Mouse (Mus musculus): ENCODE data around the gene Mast4. TPM values are rescaled to one million over a fixed set of nuclear protein-coding genes. Genes with fewer than 3 reads are reported as not detected.
A peak's percentile ranks its signal among the peaks of the same experiment; 100 is the strongest.

Gene Mast4
- total and polyA plus RNA-seq, 3 experiments: 0.99 to 7.4 (median 6.1) TPM

- dilution Hi-C loops (cut with MboI; ENCODE audit: extremely low pct_ligation_motif_present, extremely low pct_unique_long_range_greater_than_20kb, low sequenced_read_pairs): no loop called here
- H3K4me3 ChIP-seq (replicated peaks in 1 of 3; ENCODE audit: low read depth in 2 of 3, low read length in 2 of 3, poor library complexity in 1 of 3): no peak overlapping the region
- H3K9ac ChIP-seq (ENCODE audit: insufficient read depth, low read depth): no peak overlapping the region
- H3K79me2 ChIP-seq (replicated peaks; ENCODE audit: control insufficient read depth, extremely low read depth, insufficient read depth, poor library complexity, severe bottlenecking): no peaks in the 10 kb centered on the region
- no peak overlapping the region for H3K27ac ChIP-seq (ENCODE audit: insufficient read depth, low read depth)
- H3K4me2 ChIP-seq (ENCODE audit: insufficient read depth, low read depth, poor library complexity, severe bottlenecking): no peak overlapping the region
- no peaks in the 10 kb centered on the region for H3K36me3 ChIP-seq (replicated peaks in 1 of 2; ENCODE audit: control insufficient read depth in 1 of 2, insufficient read depth in 1 of 2, low read length in 1 of 2)
- peak; percentile 17 for DNase-seq (ENCODE audit: extremely low read depth)
- in situ Hi-C loops (cut with MboI; ENCODE audit: low pct_ligation_motif_present, low pct_unique_long_range_greater_than_20kb, low sequenced_read_pairs): no loop called here
- no peaks in the 10 kb centered on the region for H3K27me3 ChIP-seq (replicated peaks)
- no peaks in the 10 kb centered on the region; a peak in 1 of 4 replicates for H3K4me1 ChIP-seq (ENCODE audit: control insufficient read depth in 1 of 2, insufficient read depth in 2 of 2)
- no peaks in the 10 kb centered on the region for H3K9me3 ChIP-seq (replicated peaks; ENCODE audit: low read length)
- TF ChIP-seq KAT2A (IDR thresholded peaks at IDR 0.05; ENCODE audit: insufficient replicate concordance, low read length): no peak
- TF ChIP-seq CTCF (conservative IDR thresholded peaks at IDR 0.05 in 1 of 2, IDR thresholded peaks at IDR 0.05 in 1 of 2; ENCODE audit: low read depth in 2 of 2, low read length in 2 of 2): peak in 1 of 2 experiments; percentile 47; a peak in 2 of 4 replicates
- TF ChIP-seq MYC (IDR thresholded peaks at IDR 0.05; ENCODE audit: low read depth, low read length): peak; percentile 83; the same call in 1 of the 2 replicates
- TF ChIP-seq TCF12 (IDR thresholded peaks at IDR 0.05; ENCODE audit: low read depth, low read length): no peak
- TF ChIP-seq EP300 (IDR thresholded peaks at IDR 0.05; ENCODE audit: low read length): no peak
- TF ChIP-seq RAD21 (IDR thresholded peaks at IDR 0.05; ENCODE audit: low read depth, low read length): peak; percentile 16
- peak; percentile 44 for TF ChIP-seq SMC3 (IDR thresholded peaks at IDR 0.05; ENCODE audit: low read depth, low read length)
- no peak for TF ChIP-seq USF1 (IDR thresholded peaks at IDR 0.05; ENCODE audit: low read depth, low read length)
Observed at GRCm38 (mm10) chr13:103196307-103196706, 138.0 kb downstream of the Mast4 start.

- Histone ChIP-seq H3K36me3 (replicated peaks in 1 of 2; ENCODE audit: control insufficient read depth in 1 of 2, insufficient read depth in 1 of 2, low read length in 1 of 2) (no peaks in the 10 kb centered on the region), H3K9me3 (replicated peaks; ENCODE audit: low read length) (no peaks in the 10 kb centered on the region), H3K9ac (ENCODE audit: insufficient read depth, low read depth) (no peak overlapping the region), H3K27me3 (replicated peaks) (no peaks in the 10 kb centered on the region), H3K4me2 (ENCODE audit: insufficient read depth, low read depth, poor library complexity, severe bottlenecking) (no peak overlapping the region), H3K79me2 (replicated peaks; ENCODE audit: control insufficient read depth, extremely low read depth, insufficient read depth, poor library complexity, severe bottlenecking) (no peaks in the 10 kb centered on the region), H3K27ac (ENCODE audit: insufficient read depth, low read depth) (no peak overlapping the region), H3K4me1 (ENCODE audit: control insufficient read depth in 1 of 2, insufficient read depth in 2 of 2) (no peaks in the 10 kb centered on the region; a peak in 1 of 4 replicates), H3K4me3 (replicated peaks in 1 of 3; ENCODE audit: low read depth in 2 of 3, low read length in 2 of 3, poor library complexity in 1 of 3) (no peak overlapping the region)
- DNase-seq (ENCODE audit: extremely low read depth): no peak
- dilution Hi-C loops (cut with MboI; ENCODE audit: extremely low pct_ligation_motif_present, extremely low pct_unique_long_range_greater_than_20kb, low sequenced_read_pairs) (no loop called here), in situ Hi-C loops (cut with MboI; ENCODE audit: low pct_ligation_motif_present, low pct_unique_long_range_greater_than_20kb, low sequenced_read_pairs) (no loop called here)
- TF ChIP-seq MAZ (IDR thresholded peaks at IDR 0.05; ENCODE audit: low read depth, low read length) (no peak), JUND (conservative IDR thresholded peaks at IDR 0.05; ENCODE audit: low read depth, low read length) (no peak), IRF4 (IDR thresholded peaks at IDR 0.05; ENCODE audit: low read depth, low read length) (no peak), USF2 (conservative IDR thresholded peaks at IDR 0.05; ENCODE audit: low read depth, low read length) (no peak)
Observed at GRCm38 (mm10) chr13:103195847-103196246, 138.4 kb downstream of the Mast4 start.

DNA sequence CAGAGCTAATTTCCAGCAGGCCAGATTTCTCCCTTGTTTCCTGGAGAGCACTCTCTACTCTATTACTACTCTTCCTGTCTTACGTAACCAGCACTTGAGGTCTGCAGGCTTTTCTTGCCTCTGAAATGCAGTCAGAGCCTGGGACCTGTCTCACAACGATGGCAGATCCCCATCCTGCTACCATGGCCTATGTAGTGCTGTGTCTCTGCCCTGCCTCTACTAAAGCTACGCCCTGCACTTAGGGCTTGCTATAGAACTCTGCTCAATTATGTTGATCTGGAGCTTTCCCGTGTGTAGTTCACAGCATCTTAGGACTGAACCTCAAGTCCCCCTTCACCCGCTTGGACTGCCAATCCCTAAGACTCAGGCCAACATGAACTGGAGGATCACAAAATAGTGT is 150.7 kb downstream of the Mast4 start:
- H3K9ac ChIP-seq (ENCODE audit: insufficient read depth, low read depth): no peak overlapping the region
- peaks cover 0 to 6% of the 10 kb centered on the region in 2 experiments; a peak in 2 of 4 replicates for H3K4me1 ChIP-seq (ENCODE audit: control insufficient read depth in 1 of 2, insufficient read depth in 2 of 2)
- TF ChIP-seq POLR2AphosphoS2 (IDR thresholded peaks at IDR 0.05; ENCODE audit: low read depth, low read length) (no peak), ETS1 (conservative IDR thresholded peaks at IDR 0.05; ENCODE audit: low read depth, low read length) (no peak), HCFC1 (IDR thresholded peaks at IDR 0.05; ENCODE audit: low read depth, low read length) (no peak), E2F4 (IDR thresholded peaks at IDR 0.05; ENCODE audit: insufficient replicate concordance, low read depth, low read length) (no peak), ZC3H11A (IDR thresholded peaks at IDR 0.05; ENCODE audit: low read depth, low read length) (no peak), MEF2A (IDR thresholded peaks at IDR 0.05; ENCODE audit: borderline replicate concordance, low read depth, low read length) (no peak), TCF12 (IDR thresholded peaks at IDR 0.05; ENCODE audit: low read depth, low read length) (no peak), ZKSCAN1 (IDR thresholded peaks at IDR 0.05; ENCODE audit: borderline replicate concordance, low read depth, low read length) (no peak), MAFK (IDR thresholded peaks at IDR 0.05; ENCODE audit: insufficient replicate concordance, low read length) (no peak), UBTF (IDR thresholded peaks at IDR 0.05; ENCODE audit: low read depth, low read length) (no peak)
- H3K27me3 ChIP-seq (replicated peaks): no peaks in the 10 kb centered on the region
- in situ Hi-C loops (cut with MboI; ENCODE audit: low pct_ligation_motif_present, low pct_unique_long_range_greater_than_20kb, low sequenced_read_pairs): no loop called here
- dilution Hi-C loops (cut with MboI; ENCODE audit: extremely low pct_ligation_motif_present, extremely low pct_unique_long_range_greater_than_20kb, low sequenced_read_pairs): no loop called here
- no peaks in the 10 kb centered on the region for H3K36me3 ChIP-seq (replicated peaks in 1 of 2; ENCODE audit: control insufficient read depth in 1 of 2, insufficient read depth in 1 of 2, low read length in 1 of 2)
- H3K4me2 ChIP-seq (ENCODE audit: insufficient read depth, low read depth, poor library complexity, severe bottlenecking): no peak overlapping the region
- H3K79me2 ChIP-seq (replicated peaks; ENCODE audit: control insufficient read depth, extremely low read depth, insufficient read depth, poor library complexity, severe bottlenecking): no peaks in the 10 kb centered on the region
- no peak for DNase-seq (ENCODE audit: extremely low read depth)
- H3K4me3 ChIP-seq (replicated peaks in 1 of 3; ENCODE audit: low read depth in 2 of 3, low read length in 2 of 3, poor library complexity in 1 of 3): no peak overlapping the region
- H3K9me3 ChIP-seq (replicated peaks; ENCODE audit: low read length): peaks cover 2% of the 10 kb centered on the region
- H3K27ac ChIP-seq (ENCODE audit: insufficient read depth, low read depth): no peak overlapping the region

Measured in CH12.LX (cell line).